Mouse (Mus musculus) liver, embryonic 14.5 days (tissue): ENCODE measurements around the gene Cggbp1.

Experiments used
- CTCF ChIP-seq: IDR thresholded peaks from 2 replicates; pipeline ENCODE4 v1.5.1; 2016; ENCODE audit warnings: antibody characterized with exemption, low read depth, control low read depth
- EP300 ChIP-seq: IDR thresholded peaks from 2 replicates; pipeline ENCODE4 v1.6.1; 2016; ENCODE audit warnings: antibody characterized with exemption, low read depth

- no peak for TF ChIP-seq CTCF
- TF ChIP-seq EP300, result no peak
These were observed 5.2 kb downstream of the Cggbp1 start for GRCm38 (mm10) chr16:64856946-64857345.
